Mouse (Mus musculus) MEL-GATA-1-ER (cell line): ENCODE results near the gene Anapc15-ps.

ENCODE experiments used
- DNase-seq: peaks from one replicate; pipeline ENCODE4 v3.0.0-alpha.2; 2012; ENCODE audit warnings: low read depth; ENCODE audit errors: extremely low read depth

The Anapc15-ps gene

DNA sequence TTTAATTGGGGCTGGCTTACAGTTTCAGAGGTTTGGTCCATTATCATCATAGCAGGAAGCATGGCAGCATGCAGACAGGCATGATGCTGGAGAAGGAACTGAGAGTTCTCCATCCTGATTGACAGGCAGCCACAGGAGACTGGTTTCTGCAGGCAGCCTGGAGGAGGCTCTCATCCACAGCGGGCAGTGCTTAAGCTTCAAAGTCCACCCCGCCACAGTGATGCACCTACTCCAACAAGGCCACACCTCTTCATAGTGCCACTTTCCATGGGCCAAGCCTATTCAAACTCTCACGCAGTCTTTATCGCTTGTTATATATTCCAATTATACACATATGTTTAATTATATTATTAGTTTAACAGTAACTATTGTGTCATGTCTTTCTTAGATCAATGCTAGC lies 18.1 kb upstream of the Anapc15-ps start:
- DNase-seq, result no peak

DNA sequence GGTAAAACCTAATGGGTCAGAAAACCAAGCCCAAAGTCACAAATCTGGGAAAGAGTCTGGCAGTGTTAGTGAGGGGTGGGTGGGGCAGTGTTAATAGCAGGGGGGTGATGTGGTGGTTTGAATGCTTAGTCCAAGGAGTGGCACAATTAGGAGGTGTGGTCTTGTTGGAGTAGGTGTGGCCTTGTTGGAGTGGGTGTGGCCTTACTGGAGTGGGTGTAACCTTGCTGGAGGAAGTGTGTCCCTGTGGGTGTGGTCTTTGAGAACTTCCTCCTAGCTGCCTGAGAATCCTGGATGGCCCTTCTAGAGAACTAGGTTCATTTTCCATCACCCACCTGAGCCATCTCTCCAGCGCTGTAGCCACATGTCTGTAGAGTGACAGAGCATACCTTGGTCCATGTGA lies 16.6 kb upstream of the Anapc15-ps start:
- no peak for DNase-seq

DNA sequence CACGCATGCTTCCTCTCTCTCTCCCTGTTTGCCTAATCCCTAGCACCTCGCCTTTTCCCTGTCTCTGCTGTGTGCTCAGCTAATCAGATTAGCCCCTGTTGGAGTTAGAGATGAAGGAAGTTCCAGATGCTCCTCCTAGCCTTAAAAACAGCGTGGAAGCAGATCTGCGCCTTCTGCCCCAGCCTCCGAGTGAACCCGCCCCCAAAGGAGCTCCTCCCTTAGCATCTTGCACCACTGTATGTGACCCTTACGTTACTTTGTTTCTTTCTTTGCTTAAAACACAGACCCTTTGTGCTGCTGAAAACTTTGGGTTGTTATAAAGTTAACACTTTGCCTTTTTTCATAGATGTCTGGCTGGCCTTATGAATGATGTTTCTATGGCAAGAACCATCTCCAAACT lies 15.8 kb upstream of the Anapc15-ps start:
- no peak for DNase-seq

DNA sequence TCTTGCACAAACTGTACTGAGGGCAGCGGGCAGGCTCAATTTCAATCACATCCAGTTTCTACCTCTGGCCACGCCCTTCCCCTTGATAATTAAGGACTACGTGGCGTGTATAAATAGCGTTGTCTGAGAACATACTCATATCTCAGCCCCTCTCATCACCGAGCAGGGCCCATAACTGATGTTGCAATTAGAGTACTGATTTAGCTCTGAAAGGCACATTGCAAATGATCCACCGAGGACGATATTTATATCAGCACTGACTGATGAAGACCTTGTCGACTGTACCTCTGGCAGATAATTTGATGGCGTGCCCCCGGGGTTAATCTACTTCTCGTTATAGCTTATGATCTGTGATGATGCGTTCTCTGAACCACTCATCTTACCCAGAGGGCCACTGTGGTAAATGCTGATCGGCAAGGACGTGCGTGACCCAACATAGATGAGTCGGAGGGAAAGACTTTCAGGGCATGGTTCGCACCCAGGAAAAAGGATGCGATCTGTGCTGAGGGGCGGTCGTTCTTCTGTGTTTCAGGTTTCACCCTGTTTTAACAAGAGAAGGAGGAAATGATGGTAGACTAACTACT lies 14.4 kb upstream of the Anapc15-ps start:
- no peak for DNase-seq

DNA sequence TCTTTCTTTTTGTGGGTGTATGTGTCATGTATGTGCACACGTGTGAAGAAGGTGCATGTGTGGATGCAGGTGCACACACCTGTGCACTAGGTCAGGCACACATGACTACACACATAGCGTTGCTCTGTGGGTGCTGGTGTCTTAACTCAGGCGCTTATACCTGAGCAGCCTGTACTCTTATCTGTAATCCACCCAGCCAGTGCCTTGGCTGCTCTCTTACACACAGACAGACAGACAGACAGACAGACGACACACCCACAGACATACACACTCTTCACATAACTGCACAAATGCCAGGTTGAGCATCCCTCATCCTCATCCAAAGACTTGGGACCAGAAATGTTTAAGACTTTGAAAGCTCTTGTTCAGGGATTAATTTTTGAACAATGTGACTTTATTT lies 12.8 kb upstream of the Anapc15-ps start:
- DNase-seq, result no peak

DNA sequence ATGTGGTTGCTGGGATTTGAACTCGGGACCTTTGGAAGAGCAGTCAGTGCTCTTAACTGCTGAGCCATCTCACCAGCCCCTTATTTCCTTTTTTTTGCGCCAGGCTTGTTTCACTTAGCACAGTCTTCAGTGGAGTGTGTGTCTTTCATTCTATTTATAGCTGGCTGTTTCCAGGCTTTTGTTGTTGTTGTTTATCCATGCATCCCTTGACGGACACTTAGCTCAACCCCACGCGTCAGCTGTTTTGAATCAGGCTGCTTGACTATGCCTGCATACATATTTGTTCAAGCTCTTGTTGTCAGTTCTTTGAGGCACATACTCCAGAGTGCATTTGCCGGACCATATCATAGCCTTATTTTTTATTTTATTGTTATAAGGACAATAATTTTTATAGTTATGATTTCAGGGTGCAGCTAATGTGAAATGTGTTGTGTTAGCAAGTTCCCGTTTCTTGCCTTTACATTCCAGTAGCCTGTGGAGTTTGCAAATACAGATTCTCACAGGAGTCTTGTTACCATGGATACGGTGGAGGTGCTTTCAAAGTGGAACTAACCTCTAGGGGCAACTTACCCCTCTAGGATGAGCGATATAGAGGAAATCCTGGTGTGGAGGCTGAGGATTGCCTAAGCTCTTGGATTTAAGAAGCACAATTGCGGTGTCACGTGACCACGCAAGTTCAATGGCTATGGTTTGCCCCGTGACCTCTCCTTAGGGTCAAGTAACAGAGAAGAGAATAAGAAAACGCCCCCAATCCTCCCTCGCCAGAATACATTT lies 11.7 kb upstream of the Anapc15-ps start:
- no peak for DNase-seq

DNA sequence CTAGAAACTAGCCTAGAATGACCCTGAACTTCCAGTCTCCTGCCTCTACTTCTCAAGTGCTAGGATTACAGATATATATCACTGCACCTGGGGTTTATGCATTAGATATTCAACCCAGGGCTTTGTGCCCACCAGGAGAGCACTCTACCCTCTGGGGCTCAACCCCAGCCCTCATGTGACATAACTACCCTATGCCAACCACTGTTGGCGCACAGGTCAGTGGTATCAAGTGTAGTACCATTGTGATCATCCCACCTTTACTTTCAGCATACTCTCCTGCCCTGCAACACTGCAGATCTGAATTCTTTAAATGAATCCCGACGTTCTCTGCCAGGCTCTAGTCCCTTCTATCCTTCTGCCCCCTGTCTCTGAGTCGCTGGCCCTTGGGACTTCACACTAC lies 11.0 kb upstream of the Anapc15-ps start:
- no peak for DNase-seq

DNA sequence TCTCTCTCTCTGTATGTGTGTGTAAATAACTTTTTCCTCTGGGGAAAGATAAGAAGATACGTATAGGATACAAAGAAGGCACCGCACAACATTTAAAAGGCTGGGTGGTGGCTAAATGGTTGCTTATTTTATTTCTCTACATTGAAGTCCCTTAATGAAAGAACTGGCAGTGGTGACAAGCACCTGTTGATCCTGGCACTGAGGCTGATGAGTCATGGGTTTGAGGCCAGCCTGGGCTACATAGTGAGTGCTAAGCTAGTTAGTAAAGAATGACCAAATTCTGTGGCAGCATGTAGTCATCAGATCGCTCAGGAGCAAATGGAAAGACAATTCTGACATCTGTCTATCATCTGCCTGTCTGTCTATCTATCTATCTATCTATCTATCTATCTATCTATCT lies 10.5 kb upstream of the Anapc15-ps start:
- DNase-seq, result no peak

DNA sequence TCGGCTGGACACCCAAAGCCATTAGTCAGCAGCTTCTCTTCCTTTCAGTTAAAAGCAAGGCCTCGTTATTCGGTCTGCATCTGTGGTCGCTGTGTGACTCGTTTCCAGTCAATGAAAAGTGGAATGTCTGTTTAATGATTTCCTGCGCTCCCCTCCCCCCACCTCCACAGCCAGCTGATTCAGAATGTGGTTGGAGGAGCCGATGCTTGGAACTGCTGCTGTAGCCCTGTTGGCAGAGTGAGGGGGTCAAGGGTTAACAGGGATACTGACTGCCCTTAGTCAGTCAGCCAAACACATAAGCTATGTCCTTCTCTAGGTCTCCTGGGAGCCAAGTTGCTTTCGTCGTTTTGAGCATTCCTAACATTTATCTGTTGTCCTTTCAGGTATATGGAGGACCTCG lies 9.7 kb upstream of the Anapc15-ps start:
- DNase-seq, result no peak

DNA sequence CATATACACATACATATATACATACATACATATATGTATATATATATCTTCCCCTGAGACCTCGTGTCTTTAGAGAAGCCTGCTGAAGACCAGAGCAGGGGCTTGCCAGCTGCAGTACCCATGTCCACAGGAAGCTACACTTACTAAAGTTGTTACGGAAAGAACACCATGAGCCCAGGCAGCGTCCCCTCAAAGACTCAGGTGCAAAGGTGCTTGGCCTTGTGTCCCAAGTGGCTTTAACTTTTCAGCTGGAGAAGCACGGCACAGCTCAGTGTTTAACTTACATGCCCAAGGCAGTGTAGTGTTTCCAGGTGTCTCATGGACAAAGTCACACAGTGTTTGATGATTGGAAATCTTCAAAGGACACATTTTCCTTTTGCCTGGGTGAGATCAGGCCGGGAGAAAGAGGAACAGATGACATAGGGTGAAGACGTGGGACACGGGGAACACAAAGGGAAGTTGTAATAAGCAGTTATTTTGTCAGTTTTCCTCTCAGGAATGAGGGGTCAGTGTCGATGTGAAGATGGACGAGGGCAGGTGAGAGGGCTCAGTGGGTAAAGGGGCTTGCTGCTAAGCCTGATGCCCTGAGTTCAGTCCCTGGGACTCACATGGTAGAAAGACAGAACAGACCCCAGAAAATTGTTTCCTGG lies 9.0 kb upstream of the Anapc15-ps start:
- DNase-seq, result no peak

DNA sequence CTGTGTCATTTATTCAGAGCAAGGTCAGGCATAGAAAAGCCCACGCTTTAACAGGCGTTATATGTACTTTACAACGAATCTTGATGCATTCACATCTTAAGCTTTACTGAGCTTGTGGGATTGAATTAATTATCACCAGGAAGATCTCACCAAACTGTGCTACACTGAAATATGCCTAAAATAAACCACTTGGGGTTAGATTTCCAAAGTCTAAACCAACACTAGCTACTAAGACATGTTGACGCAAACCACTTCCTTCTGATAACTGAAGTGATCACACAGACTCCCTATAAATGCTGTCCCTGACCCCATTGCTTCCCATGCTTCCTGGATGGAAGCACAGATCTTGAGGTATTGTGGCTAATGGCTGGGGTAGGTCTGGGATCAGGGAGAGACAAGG lies 8.2 kb upstream of the Anapc15-ps start:
- DNase-seq, result no peak

DNA sequence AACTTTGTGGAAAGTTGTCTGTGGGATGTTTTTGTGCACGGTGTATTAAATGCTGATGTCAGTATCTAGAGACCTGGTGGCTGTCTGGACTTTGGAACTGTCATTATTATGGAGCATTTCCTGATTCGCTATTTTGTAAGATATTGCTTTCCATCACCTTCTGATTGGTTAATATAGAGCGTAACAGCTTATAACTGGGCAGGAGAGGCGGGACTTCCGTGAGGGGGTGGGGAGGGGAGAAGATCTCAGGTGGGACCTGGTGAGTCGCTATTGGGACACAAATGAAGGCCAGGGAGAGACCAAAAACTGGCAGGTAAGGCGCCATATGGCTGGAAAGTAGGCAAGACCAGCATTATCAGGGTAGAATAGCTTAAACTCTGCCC lies 7.8 kb upstream of the Anapc15-ps start:
- DNase-seq, result no peak

DNA sequence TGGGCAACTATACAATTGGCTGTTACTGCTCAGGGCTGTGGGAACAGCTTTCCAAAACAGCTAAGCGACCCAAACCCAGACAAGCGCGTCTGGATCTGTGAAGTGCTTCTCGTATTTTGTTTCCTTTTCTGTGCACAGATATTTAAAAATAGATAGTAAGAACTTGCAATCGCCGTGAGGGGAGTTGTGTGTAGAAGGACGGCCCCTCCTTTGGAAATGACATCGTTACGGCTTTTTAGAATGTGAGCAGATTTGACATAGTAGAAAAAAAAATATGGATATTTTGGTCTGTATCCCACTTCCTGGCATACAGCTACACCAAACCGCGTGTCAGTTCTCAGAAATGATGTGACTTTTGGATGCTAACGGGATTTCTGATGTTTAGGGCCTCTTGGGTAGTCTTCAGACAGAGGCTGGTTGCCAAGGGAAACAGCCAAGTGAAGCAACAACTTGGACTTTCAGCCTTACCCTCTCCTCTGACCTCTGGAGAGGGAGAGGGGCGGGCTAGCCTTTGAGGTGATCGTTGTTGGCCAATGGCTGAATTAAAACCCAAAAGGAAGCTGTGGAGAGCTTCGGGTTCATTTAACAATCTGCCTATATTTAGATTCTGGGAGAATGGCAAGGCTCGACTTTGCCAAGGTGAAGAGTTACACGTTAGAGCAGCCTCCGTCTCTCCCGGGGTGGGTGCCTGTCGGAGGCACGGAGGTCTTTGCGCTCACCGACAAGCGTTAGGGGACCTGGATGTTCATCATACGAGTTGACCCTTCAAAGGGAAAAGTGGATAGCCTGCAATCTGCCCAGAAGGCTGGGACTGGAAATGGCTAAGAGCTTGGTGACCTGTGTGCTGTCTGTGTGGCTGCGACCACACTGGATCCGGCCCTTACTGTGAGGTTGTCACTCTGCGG lies 7.2 kb upstream of the Anapc15-ps start:
- no peak for DNase-seq

DNA sequence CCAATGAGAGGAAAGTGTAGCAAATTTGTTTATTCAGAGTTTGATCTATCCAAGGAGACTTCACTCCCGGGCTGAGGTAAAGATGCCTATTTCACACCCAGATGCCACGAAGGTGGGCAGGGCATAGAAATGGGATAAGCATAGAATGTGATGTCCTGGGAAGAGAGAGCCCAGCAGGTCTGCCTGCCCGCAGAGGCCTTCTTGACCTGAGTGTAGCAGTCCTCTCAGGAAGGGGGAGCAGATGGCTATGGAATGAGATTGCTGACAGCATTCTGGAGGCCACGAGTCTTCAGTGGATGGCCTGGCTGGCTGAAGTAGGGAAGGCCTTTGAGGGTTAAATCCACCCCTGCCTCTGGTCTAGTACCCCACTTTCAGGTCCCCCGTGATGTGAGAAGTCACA lies 5.9 kb upstream of the Anapc15-ps start:
- DNase-seq, result no peak

DNA sequence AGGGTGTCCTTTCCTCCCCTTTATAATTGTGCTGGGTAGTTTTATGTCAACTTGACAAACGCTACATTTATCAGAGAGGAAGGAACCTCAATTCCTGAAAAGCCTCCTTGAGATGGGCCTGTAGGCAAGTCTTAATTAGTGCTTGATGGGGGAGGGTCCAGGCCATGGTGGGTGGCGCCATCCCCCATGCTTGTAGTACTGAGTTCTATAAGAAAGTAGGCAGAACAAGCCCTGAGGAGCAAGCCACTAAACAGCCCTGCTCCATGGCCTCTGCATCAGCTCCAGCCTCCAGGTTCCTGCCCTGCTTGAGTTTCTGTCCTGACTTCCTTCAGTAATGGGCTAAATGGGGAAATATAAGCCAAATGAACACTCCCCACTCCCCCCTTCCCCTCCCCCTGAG lies 5.4 kb upstream of the Anapc15-ps start:
- no peak for DNase-seq

DNA sequence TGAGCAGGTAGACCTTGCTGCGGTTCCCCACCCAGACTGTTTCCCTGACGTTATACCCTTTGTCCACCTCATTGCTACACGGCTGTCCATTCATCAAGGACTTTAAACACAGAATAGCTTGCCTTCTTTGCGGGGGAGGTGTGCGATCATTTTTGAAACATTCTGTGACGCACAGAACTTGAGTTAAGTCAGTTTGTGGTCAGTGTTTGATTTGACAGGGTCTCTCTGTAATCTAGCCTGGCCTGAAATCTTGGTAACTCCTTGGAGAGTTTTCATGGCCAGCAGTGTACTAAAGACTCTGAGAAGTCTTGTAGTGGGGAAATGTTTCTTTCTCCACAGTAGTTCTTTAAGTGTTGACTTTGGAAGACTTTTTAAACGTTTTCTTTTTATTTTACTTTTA lies 5.0 kb upstream of the Anapc15-ps start:
- DNase-seq, result no peak

DNA sequence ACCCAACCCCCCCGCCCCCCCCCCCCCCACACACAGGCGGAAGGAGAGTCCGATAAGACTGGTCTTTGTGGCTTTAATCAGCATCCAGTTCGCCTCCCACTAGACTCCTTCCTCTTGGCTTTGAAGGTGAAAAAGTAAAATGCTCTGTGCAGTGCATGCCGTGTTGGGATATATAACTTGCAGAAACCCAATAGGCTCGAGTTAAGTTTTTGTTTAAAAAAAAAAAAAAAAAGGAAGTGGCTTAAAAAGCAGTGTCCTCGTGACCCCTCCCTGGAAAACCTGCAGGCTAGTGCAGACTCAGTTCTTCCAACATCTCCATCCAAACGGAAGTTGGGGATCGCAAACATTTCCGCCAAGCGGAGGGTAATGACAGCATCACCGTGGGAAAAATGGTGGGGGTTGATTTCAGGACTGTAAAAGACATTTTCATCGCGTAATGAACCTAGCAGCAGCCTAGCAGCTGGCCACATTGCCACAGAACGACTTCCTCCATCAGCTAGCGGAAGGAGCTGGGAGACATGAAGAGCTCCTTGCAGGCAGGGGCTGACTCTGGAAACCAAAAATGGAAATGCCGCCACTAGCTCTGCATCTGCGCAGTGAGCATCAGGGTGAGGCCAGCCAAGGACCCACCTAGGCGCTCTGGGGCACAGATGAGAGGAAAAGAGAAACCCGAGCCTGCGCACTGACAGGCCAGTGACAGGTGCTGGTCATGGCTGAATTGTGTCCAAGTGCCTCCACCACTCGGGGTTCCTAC lies 4.3 kb upstream of the Anapc15-ps start:
- peak; percentile 77 for DNase-seq

DNA sequence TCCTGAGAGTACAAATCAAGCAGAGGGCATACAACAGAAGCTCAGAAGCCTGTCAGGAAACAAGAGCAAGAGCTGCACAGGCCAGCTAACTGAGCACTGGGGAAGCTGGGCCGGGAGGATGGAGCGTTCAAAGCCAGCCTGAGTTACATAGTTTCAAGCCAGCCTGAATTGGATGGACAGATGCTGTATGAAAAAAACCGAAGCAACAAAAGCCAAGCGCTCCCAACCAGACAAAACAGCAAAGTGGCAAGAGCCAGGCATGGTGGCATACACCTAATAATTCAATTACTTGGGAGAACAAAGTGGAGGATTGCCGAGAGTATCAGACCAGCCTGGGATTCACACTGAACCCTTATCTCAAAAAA lies 3.7 kb upstream of the Anapc15-ps start:
- peak; percentile 12 for DNase-seq

DNA sequence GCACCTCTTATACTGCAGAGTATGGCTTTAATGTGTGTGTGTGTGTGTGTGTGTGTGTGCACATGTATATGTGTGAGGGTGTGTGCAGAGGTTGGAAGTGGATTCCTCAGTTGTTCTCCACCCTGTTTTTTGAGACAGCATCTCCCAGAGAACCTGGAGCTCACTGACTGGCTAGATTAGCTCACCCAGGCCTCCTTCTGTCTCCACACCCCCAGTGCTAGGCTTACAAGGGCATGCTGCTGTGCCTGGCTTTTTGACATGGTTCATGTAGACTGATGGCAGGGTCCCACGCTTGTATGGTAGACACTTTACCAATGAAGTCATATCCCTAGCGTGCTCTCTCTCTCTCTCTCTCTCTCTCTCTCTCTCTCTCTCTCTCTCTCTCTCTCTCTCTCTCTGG lies 3.1 kb upstream of the Anapc15-ps start:
- no peak for DNase-seq

DNA sequence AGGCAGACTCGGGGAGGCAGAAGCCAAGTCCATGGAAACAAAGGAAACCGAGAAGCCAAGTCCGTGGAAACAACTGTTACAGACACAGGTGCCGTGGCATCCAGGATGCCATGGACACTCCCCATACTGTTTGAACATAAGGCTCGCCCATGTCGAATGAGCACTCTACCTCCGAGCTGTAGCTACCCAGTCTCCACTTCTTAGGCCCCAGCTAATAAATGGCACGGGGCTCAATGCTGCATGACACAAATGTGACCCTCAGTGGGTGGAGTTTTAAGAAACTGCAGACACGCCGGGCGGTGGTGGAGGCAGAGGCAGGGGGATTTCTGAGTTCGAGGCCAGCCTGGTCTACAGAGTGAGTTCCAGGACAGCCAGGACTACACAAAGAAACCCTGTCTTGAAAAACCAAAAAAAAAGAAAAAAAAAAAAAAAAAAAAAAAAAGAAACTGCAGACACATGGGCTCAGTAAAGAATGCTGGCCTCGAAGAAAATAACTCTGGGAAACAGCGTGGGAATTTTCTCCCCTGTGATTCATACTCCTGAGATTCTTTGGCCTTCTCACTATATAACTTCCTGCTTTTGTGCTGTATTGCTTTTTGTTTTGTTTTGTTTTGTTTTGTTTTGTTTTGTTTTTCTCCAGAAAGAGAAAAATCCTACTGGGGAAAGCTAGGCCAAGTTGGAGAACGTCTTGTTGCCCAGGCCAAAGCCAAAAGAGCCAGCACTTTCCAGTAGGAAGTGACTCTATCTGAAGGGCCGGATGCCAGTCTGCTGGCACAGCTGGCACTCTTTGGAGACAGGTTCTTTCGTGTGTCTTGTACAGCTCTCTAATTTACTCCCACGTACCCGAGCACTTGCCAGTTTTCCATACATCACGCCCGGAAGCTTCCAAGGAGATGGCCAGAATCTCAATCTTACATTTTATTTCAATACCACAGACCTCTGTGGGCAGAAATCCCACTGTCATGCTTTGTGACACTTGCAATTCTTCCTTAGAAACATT lies 2.2 kb downstream of the Anapc15-ps start:
- no peak for DNase-seq
